Mouse (Mus musculus) neural tube, embryonic 11.5 days (tissue): ENCODE results near the gene Dnaja2. TPM values are rescaled to one million over a fixed set of nuclear protein-coding genes. Genes with fewer than 3 reads are reported as not detected.

Experiments
- ATAC-seq: fragments of 200-750 bp; cut with Nextera tagmentation; 2 replicates; pipeline ENCODE4 v1.8.0; 2017; ENCODE audit warnings: moderate number of reproducible peaks, mild to moderate bottlenecking, moderate TSS enrichment, moderate library complexity; ENCODE audit not compliant: insufficient read depth, low FRiP score, low TSS enrichment
- DNase-seq: peaks from one replicate; pipeline ENCODE4 v3.0.0-alpha.2; 2015; ENCODE audit warnings: low spot score
- H3K27ac ChIP-seq: fragments of 300-500 bp; sonication (generic); 2 replicates; pipeline ENCODE4 v1.5.1; 2014; ENCODE audit warnings: low read depth, mild to moderate bottlenecking, low read length
- H3K27me3 ChIP-seq: fragments of 300-500 bp; sonication (generic); 2 replicates; pipeline ENCODE4 v1.6.1; 2014; ENCODE audit warnings: mild to moderate bottlenecking, low read length, mixed read lengths; ENCODE audit not compliant: control insufficient read depth, insufficient read depth
- H3K36me3 ChIP-seq: fragments of 300-500 bp; sonication (generic); 2 replicates; pipeline ENCODE4 v1.6.1; 2014; ENCODE audit warnings: mild to moderate bottlenecking, low read length, moderate library complexity, mixed read lengths; ENCODE audit not compliant: control insufficient read depth, insufficient read depth
- H3K4me1 ChIP-seq: fragments of 300-500 bp; sonication (generic); 2 replicates; pipeline ENCODE4 v1.6.1; 2014; ENCODE audit warnings: low read length, mixed read lengths; ENCODE audit not compliant: control insufficient read depth, insufficient read depth
- H3K4me2 ChIP-seq: fragments of 300-500 bp; sonication (generic); 2 replicates; pipeline ENCODE4 v1.6.1; 2014; ENCODE audit warnings: low read depth, mild to moderate bottlenecking, moderate library complexity
- H3K4me3 ChIP-seq: fragments of 300-500 bp; sonication (generic); 2 replicates; pipeline ENCODE4 v1.5.1; 2014; ENCODE audit warnings: low read depth, low read length
- H3K9ac ChIP-seq: fragments of 300-500 bp; sonication (generic); 2 replicates; pipeline ENCODE4 v1.6.1; 2014; ENCODE audit warnings: mild to moderate bottlenecking, low read length
- H3K9me3 ChIP-seq: fragments of 300-500 bp; sonication (generic); 2 replicates; pipeline ENCODE4 v1.6.1; 2016; ENCODE audit warnings: low read length; ENCODE audit not compliant: control insufficient read depth
- WGBS: fragments of 180-500 bp; shearing (Covaris S2); extraction: QIAGEN DNeasy Blood & Tissue Kit; methylation state at CpG from one replicate; pipeline ENCODE4 v1.1.7; 2014; 5-methylcytosine and 5-hydroxymethylcytosine counted together
- polyA plus RNA-seq: library from polyadenylated mRNA; unstranded; fragments of >200 nt; fragmentation: Nextera tagmentation; extraction: Ambion mirVana; gene quantifications from 2 replicates; pipeline ENCODE4 v1.2.1, GENCODE M21; 2014

Dnaja2 gene
- polyA plus RNA-seq, 1 experiment from 2014 or later: 212 TPM

DNA sequence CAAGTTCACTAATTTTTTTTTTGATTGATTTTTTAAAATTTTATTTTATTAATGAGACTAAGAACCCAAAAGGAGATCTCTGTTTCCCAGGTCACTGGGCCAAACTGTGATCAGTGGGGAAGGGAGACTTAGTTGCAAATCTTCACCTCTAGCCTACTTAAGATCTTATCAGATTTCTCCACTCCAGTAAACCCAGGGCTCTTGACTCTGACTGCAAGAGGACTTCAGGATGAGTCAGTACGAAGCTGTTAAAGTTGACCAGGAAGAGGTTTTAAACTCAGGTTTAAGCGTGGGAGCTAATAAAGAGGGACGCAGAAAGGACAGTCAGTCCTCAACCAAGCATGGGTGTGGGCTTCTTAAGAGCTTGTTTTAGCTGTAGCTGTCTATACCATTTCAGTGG is 38.2 kb upstream of the Dnaja2 start:
- Histone ChIP-seq H3K27ac (no peak overlapping the region), H3K9ac (no peak overlapping the region), H3K4me3 (no peak overlapping the region), H3K4me1 (no peaks in the 10 kb centered on the region), H3K27me3 (no peaks in the 10 kb centered on the region), H3K9me3 (no peaks in the 10 kb centered on the region), H3K36me3 (no peaks in the 10 kb centered on the region), H3K4me2 (no peak overlapping the region)
- ATAC-seq (no peak), DNase-seq (no peak)
- WGBS: 88% methylated on average over 3 of the region's 3 CpGs

DNA sequence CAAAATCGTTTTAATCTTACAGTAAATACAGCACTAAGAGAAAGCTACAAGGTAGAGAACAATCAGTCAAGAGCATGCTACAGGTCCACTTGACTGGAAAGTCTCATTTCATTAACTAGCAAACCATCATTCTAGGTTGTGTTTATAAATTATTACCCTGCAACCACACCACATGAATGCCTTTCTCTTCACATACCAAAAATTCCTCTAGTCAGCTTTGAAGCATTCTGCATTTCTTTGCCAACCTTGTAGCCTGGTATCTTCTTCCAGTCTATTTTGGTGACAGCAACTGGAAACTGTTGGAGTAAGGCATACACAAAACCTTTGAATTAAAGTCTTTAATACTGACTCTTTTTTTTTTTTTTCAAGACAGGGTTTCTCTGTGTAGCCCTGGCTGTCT is 36.4 kb upstream of the Dnaja2 start:
- no peaks in the 10 kb centered on the region for H3K4me1 ChIP-seq
- ATAC-seq: no peak
- H3K36me3 ChIP-seq: no peaks in the 10 kb centered on the region
- no peak for DNase-seq
- no peaks in the 10 kb centered on the region for H3K27me3 ChIP-seq
- H3K27ac ChIP-seq: no peak overlapping the region
- no peak overlapping the region for H3K4me2 ChIP-seq
- no peaks in the 10 kb centered on the region for H3K9me3 ChIP-seq
- H3K9ac ChIP-seq: no peak overlapping the region
- WGBS: 92% methylated on average over 1 of the region's 1 CpGs
- H3K4me3 ChIP-seq: no peak overlapping the region

DNA sequence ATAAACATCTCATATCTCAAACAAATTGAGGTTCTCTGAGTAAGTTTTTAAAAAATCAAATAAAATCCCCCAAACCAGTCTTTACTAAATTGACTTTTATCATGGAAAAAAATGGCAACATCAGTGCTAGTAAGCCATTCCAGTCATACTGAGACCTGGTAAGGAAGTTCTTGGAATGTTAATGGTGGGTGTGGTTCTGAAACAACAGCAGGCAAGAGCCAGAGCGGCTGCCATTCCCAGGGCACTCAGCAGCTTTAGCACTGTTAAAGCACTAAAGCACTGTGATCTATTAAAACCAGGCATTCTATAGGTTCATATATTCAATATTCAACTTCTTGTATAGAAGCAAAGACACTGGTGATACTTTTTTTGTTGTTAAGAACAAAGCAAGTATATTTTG is 35.1 kb upstream of the Dnaja2 start:
- H3K9me3 ChIP-seq: no peaks in the 10 kb centered on the region
- no peak overlapping the region for H3K4me2 ChIP-seq
- H3K27ac ChIP-seq: no peak overlapping the region
- no peak overlapping the region for H3K4me3 ChIP-seq
- ATAC-seq (no peak), DNase-seq (no peak)
- no peaks in the 10 kb centered on the region for H3K27me3 ChIP-seq
- H3K4me1 ChIP-seq: no peaks in the 10 kb centered on the region
- no peak overlapping the region for H3K9ac ChIP-seq
- no peaks in the 10 kb centered on the region for H3K36me3 ChIP-seq
- 73% methylated on average over 1 of the region's 1 CpGs for WGBS

DNA sequence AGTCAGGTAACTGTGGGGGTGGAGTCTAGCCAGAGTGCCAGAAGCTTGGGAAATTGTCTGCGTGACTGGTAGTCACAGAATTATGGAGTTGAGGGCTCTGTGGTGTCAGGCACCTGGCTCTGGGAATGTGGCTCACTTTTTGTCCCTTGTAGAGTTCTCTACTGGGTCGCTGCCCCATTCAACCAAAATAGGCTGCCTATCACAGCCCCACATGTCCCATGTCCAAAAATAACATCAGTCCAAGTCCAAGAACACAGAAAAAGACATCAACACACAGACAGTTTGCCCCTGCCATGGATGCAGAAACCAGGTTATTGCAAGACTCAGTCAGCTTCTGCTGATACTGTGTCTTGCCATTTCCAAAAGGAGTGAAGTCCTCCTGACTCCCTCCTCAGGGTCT is 33.5 kb upstream of the Dnaja2 start:
- H3K27me3 ChIP-seq: no peaks in the 10 kb centered on the region
- H3K4me3 ChIP-seq: no peak overlapping the region
- H3K9ac ChIP-seq: no peak overlapping the region
- H3K27ac ChIP-seq: no peak overlapping the region
- no peaks in the 10 kb centered on the region for H3K36me3 ChIP-seq
- ATAC-seq (no peak), DNase-seq (no peak)
- no peaks in the 10 kb centered on the region for H3K9me3 ChIP-seq
- H3K4me2 ChIP-seq: no peak overlapping the region
- H3K4me1 ChIP-seq: no peaks in the 10 kb centered on the region
- WGBS: 93% methylated on average over 2 of the region's 2 CpGs

DNA sequence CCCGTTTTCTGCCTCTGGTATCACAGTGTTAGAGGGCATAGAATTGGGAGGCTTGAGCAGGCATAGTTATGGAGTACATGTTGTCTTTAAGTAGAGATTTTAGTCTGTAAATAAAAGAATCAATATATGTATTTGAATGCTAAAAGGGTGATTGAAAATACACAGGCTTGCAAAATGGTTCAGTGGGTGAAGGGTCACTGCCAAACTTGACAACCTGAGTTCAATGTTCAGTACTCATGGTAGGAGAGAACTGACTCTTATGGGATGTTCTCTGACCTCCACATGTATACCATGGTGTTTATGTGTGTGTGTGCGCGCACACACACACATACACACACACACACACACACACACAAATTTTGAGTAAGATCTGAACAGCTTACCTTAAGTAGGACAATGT is 22.5 kb upstream of the Dnaja2 start:
- Histone ChIP-seq H3K9ac (no peak overlapping the region), H3K4me3 (no peak overlapping the region), H3K36me3 (no peaks in the 10 kb centered on the region), H3K4me1 (no peaks in the 10 kb centered on the region), H3K9me3 (no peaks in the 10 kb centered on the region), H3K27ac (no peak overlapping the region), H3K4me2 (no peak overlapping the region), H3K27me3 (no peaks in the 10 kb centered on the region)
- WGBS: 88% methylated on average over 3 of the region's 3 CpGs
- no peak for ATAC-seq
- DNase-seq: no peak

DNA sequence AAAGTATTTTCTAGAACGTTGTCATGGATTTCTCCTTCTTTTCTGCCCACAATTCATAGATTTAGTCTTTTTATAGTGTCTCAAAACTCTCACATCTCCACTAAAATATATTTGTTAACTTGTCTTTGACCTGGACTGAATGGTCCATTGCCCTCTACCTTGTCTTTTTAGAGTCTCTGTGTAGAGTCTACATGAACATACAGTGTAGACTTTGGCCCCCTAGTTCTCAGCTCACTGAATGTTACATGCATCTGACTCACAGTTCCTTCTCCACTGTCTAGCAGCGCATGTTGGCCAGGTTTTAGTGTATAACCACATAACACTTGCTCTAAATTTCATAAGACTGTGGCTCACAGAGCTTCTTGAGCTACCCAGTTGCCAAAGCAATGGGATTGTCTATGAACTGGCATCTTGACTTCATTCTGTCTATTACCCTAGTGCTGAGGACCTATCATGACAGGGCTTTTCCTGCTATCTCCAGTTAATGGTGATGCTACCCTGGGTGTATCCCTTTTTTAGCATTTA is 18.9 kb upstream of the Dnaja2 start:
- Histone ChIP-seq H3K27ac (no peak overlapping the region), H3K4me2 (no peak overlapping the region), H3K27me3 (no peaks in the 10 kb centered on the region), H3K36me3 (no peaks in the 10 kb centered on the region), H3K4me3 (no peak overlapping the region), H3K9ac (no peak overlapping the region), H3K4me1 (no peaks in the 10 kb centered on the region), H3K9me3 (no peaks in the 10 kb centered on the region)
- DNase-seq: no peak
- ATAC-seq: no peak
- WGBS: 82% methylated on average over 2 of the region's 2 CpGs

DNA sequence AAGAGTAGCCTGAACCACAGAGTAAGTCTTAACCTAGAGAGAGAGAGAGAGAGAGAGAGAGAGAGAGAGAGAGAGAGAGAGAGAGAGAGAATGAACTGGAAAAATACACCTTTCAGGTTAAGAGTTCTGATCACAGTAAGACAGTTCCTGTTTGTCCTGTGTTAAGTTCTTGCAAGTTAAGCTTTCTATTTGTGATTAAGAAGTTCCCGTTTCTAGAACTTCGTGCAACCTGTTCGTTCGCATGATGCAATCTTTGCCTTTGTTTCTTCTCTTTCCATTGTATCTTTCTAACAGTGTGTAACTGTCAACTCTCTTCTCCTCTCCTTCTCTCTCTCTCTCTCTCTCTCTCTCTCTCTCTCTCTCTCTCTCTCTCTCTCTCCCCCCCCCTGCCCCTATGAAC is 15.3 kb upstream of the Dnaja2 start:
- no peaks in the 10 kb centered on the region for H3K36me3 ChIP-seq
- H3K4me3 ChIP-seq: no peak overlapping the region
- ATAC-seq (no peak), DNase-seq (no peak)
- WGBS: 89% methylated on average over 4 of the region's 4 CpGs
- no peaks in the 10 kb centered on the region for H3K4me1 ChIP-seq
- no peaks in the 10 kb centered on the region for H3K27me3 ChIP-seq
- H3K9ac ChIP-seq: no peak overlapping the region
- H3K9me3 ChIP-seq: no peaks in the 10 kb centered on the region
- H3K4me2 ChIP-seq: no peak overlapping the region
- H3K27ac ChIP-seq: no peak overlapping the region

DNA sequence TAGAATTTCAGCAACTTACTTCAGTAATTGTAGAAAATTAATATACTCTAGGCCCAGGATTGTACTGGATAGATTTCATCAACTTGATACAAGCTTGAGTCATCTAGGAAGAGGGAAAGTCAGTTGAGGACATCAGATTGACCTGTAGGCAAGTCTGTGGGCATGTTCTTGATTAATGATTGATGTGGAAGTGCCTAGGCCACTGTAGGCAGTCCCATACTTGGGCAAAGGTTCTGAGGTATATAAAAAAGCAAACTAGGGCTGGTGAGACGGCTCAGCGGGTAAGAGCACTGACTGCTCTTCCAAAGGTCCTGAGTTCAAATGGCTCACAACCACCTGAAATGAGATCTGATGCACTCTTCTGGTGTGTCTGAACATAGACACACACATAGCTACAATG is 12.7 kb upstream of the Dnaja2 start:
- 92% methylated on average over 2 of the region's 2 CpGs for WGBS
- Histone ChIP-seq H3K36me3 (no peaks in the 10 kb centered on the region), H3K9me3 (no peaks in the 10 kb centered on the region), H3K27me3 (no peaks in the 10 kb centered on the region), H3K27ac (no peak overlapping the region), H3K4me2 (no peak overlapping the region), H3K4me3 (no peak overlapping the region), H3K4me1 (no peaks in the 10 kb centered on the region), H3K9ac (no peak overlapping the region)
- ATAC-seq (no peak), DNase-seq (no peak)

DNA sequence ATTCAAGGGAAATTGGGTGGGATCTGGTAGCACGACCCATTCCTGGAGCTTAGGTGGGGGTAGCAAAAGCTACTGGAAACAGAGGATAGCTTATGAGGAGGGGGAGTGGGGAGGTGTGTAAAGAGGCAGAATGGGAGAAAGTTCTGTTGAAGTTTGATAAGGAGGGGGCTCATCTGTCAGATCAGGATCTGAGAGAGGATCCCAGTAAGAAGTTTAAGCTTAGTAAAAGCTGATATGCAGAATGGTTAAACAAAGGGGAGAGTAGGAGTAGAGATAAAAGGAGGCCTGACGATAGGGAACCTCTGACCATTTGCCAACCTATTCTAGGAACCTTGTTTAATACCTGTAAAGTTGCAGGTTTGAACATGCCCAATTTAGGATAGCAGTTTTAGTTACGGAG is 10.0 kb upstream of the Dnaja2 start:
- no peaks in the 10 kb centered on the region for H3K27me3 ChIP-seq
- H3K9me3 ChIP-seq: no peaks in the 10 kb centered on the region
- ATAC-seq: no peak
- no peaks in the 10 kb centered on the region for H3K4me1 ChIP-seq
- DNase-seq: no peak
- H3K4me3 ChIP-seq: no peak overlapping the region
- 86% methylated on average over 3 of the region's 3 CpGs for WGBS
- no peak overlapping the region for H3K4me2 ChIP-seq
- H3K36me3 ChIP-seq: no peaks in the 10 kb centered on the region
- no peak overlapping the region for H3K9ac ChIP-seq
- H3K27ac ChIP-seq: no peak overlapping the region
